Mouse (Mus musculus): Measurements from ENCODE around the gene Slc2a10. TPM values are rescaled to one million over a fixed set of nuclear protein-coding genes. Genes with fewer than 3 reads are reported as not detected.

The Slc2a10 gene
- polyA plus RNA-seq (2012; rRNA removed), result 19.7 and 20.4 TPM in 2 replicates

GRCm38 (mm10) chr2:165503259-165504203 is at the start of gene Slc2a10:
Gene Slc2a10, plus strand, starts transcription at chr2:165503787.

GRCm38 (mm10) chr2:165473003-165473402 is 30.6 kb upstream of the Slc2a10 start, which contains the start of gene Slc13a3:
Gene Slc13a3, minus strand, starts transcription at chr2:165473230.

DNA sequence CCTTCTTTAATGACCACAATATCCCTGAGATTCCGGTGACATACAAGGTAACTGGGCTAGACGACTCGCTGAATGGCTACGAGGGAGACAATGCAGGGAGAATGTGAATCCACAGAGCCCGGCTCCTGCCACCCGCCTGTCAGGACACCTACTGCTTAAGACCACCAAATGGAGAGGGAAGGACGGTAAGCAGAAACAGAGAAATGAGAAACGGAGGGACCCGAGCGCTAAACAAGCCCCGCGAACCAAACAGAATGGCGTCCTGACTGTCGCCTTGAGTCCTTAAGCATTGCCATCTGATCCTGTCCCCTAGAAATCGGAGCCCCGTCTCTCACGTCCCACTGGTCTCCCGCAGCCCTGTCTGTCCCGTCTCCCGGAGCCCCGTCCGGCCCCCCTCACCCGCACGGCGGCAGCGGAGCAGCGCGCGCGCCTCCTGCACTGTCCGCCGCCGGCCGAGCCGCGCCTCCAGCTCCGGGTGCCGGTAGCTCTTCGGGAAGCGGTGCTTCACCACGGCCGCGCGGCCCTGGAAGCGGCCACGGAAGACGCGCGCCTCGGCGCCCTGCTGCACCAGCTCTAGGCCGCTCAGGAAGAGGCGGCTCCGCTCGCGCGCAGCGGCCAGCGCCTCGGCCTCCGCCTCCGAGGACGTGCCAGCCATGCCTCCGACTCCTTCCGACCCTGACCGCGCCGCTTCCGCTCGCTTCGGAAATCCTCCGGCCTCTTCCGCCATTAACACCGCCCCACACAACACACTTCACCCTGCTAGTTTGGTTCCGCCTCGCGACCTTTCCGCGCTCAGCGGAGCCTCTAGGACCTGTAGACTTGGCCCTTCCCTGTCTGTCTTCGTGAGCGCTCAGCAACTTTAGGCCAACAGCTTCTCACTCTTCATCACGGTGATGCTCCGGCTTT is 10.7 kb upstream of the Slc2a10 start, which contains the start of gene Trp53rka:
Gene Trp53rka, minus strand, starts transcription at position 677 of the 906 bp plus-strand sequence.

Other genes starting within 250 kb of the Slc2a10 start
- 47.3 and 58.3 TPM in 2 replicates for gene Slc35c2, start 215.9 kb upstream of the Slc2a10 start, polyA plus RNA-seq (2012; rRNA removed)
- 30.5 and 44.5 TPM in 2 replicates for gene Elmo2, start 177.3 kb upstream of the Slc2a10 start, polyA plus RNA-seq (2012; rRNA removed)
- gene Zfp663, start 135.1 kb upstream of the Slc2a10 start, polyA plus RNA-seq (2012; rRNA removed), result not detected in 2 replicates
- 0.96 and 1.2 TPM in 2 replicates for gene Zfp334, start 115.5 kb upstream of the Slc2a10 start, polyA plus RNA-seq (2012; rRNA removed)
- 0.55 and 0.68 TPM in 2 replicates for gene Ocstamp, start 103.4 kb upstream of the Slc2a10 start, polyA plus RNA-seq (2012; rRNA removed)
- gene Slc13a3, start 30.6 kb upstream of the Slc2a10 start, polyA plus RNA-seq (2012; rRNA removed), result 0.68 and 1.0 TPM in 2 replicates
- 19.5 and 24.3 TPM in 2 replicates for gene Trp53rka, start 10.5 kb upstream of the Slc2a10 start, polyA plus RNA-seq (2012; rRNA removed)
- gene Eya2, start 91.2 kb downstream of the Slc2a10 start, polyA plus RNA-seq (2012; rRNA removed), result 2.5 and 3.7 TPM in 2 replicates